Mouse (Mus musculus): ENCODE results near the gene Adrb1. TPM values are rescaled to one million over a fixed set of nuclear protein-coding genes. Genes with fewer than 3 reads are reported as not detected.
A peak's percentile ranks its signal among the peaks of the same experiment; 100 is the strongest.
"Not testable (repeated sequence)": the region's sequence is repeated elsewhere in the genome, so short reads cannot be mapped to it uniquely, and the experiment has no call there.

Adrb1 gene
- polyA plus RNA-seq, 1 experiment from 2014 or later: 1.5 TPM

DNA sequence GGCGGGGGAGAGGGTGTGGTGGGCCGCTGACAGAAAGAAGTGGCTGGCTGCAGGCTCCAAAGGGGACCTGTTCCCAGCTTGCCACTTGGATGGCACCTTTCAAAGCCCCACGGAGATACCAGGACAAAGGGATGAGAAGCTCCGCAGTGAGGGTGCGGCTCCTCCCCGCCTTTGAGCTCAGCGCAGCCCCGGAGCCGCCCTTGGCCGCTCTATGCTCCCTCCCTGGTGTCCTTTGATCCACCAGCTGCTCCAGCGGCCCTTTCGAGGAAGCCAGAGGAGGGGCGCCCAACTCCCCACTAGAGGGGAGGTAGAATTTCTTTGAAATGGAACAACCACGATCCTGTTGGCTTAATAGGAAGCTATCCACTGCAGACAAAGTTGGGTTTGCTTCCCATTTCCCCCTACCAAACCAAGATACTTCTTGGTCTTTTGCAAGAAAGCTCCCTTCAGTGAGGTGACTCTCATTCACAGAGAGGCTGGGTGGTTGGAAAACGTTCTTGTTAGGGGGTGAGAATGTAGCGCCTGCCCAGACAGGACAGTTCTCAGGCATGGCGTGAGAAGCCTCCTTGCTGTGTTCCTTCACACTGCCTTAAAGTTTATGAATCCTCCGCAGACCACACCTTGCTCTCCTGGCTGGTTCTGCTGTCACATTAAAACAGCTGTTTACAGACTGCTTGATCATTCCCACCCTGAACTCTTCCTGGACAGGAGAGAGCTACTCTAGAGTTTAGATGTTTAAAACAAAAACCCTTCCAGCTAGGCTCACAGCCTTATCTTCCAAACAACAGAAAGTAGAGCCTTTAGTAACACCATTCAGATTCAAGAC is 54.1 kb downstream of the Adrb1 start:
- H3K9ac ChIP-seq: peak overlapping the region; percentile 20; the same call in 1 of the 2 replicates
- no peak for ATAC-seq (ENCODE audit: borderline replicate concordance, extremely low read depth, low FRiP score, low TSS enrichment)

GRCm38 (mm10) chr19:56776719-56777382 is 54.9 kb downstream of the Adrb1 start:
- Histone ChIP-seq H3K9ac (no peak overlapping the region), H3K4me1 (peaks cover 35% of the 10 kb centered on the region)

More for the DNA sequence above, 54.1 kb downstream of the Adrb1 start:
- Histone ChIP-seq H3K36me3 (no peaks in the 10 kb centered on the region), H3K27ac (no peak overlapping the region), H3K4me2 (peak overlapping the region; percentile 68), H3K27me3 (no peaks in the 10 kb centered on the region), H3K4me3 (peak overlapping the region; percentile 27), H3K4me1 (peaks cover 35% of the 10 kb centered on the region), H3K9me3 (no peaks in the 10 kb centered on the region)
- WGBS: 4% methylated on average over 18 of the region's 18 CpGs

DNA sequence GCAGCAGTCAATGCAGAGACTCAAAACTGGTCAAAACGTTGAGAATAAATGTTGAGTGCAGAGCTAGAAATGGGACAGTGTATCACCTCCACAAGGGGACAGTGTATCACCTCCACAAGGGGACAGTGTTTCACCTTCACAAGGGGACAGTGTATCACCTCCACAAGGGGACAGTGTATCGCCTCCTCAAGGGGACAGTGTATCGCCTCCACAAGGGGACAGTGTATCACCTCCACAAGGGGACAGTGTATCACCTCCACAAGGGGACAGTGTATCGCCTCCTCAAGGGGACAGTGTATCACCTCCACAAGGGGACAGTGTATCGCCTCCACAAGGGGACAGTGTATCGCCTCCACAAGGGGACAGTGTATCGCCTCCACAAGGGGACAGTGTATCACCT is 56.5 kb downstream of the Adrb1 start:
- not testable (repeated sequence) for ATAC-seq (ENCODE audit: borderline replicate concordance, extremely low read depth, low FRiP score, low TSS enrichment); H3K9ac ChIP-seq; H3K36me3 ChIP-seq; H3K9me3 ChIP-seq; H3K27me3 ChIP-seq; H3K27ac ChIP-seq; H3K4me3 ChIP-seq; H3K4me2 ChIP-seq
- peaks cover 35% of the 10 kb centered on the region for H3K4me1 ChIP-seq
- WGBS: 93% methylated on average over 7 of the region's 7 CpGs

More at GRCm38 (mm10) chr19:56776719-56777382, 54.9 kb downstream of the Adrb1 start:
- Histone ChIP-seq H3K27me3 (no peaks in the 10 kb centered on the region), H3K36me3 (no peaks in the 10 kb centered on the region), H3K4me3 (no peak overlapping the region; the same call in 1 of the 2 replicates), H3K9me3 (no peaks in the 10 kb centered on the region), H3K27ac (no peak overlapping the region), H3K4me2 (peak overlapping the region; percentile 68)
- WGBS: 14% methylated on average over 16 of the region's 16 CpGs
- no peak for ATAC-seq (ENCODE audit: borderline replicate concordance, extremely low read depth, low FRiP score, low TSS enrichment)

Other genes with a start within 250 kb of the Adrb1 start
- 19.9 and 21.1 TPM in 2 replicates for gene Dclre1a, start 174.0 kb upstream of the Adrb1 start, polyA plus RNA-seq (2015; fragmentation: Nextera tagmentation; extraction: Ambion mirVana)
- gene Nhlrc2, start 173.9 kb upstream of the Adrb1 start, polyA plus RNA-seq (2015; fragmentation: Nextera tagmentation; extraction: Ambion mirVana): 19.1 and 19.4 TPM in 2 replicates
- 26.2 and 27.8 TPM in 2 replicates for gene Ccdc186, start 100.0 kb downstream of the Adrb1 start, polyA plus RNA-seq (2015; fragmentation: Nextera tagmentation; extraction: Ambion mirVana)
- 0.81 and 0.94 TPM in 2 replicates for gene Tdrd1, start 104.0 kb downstream of the Adrb1 start, polyA plus RNA-seq (2015; fragmentation: Nextera tagmentation; extraction: Ambion mirVana)
- 10.8 and 11.0 TPM in 2 replicates for gene Vwa2, start 152.1 kb downstream of the Adrb1 start, polyA plus RNA-seq (2015; fragmentation: Nextera tagmentation; extraction: Ambion mirVana)